Mouse (Mus musculus): ENCODE measurements around the gene Gm20824. TPM values are rescaled to one million over a fixed set of nuclear protein-coding genes. Genes with fewer than 3 reads are reported as not detected.
"Not testable (repeated sequence)": the region's sequence is repeated elsewhere in the genome, so short reads cannot be mapped to it uniquely, and the experiment has no call there.

Gm20824 gene
- polyA plus RNA-seq (2015; fragmentation: Nextera tagmentation; extraction: Ambion mirVana): not detected in 2 replicates

GRCm38 (mm10) chrY:8257607-8258006 lies at the start of gene Gm20824:
Gm20824 (plus strand) TSS chrY:8257907.
- H3K27ac ChIP-seq (ENCODE audit: low read length); ATAC-seq (ENCODE audit: low read depth); H3K9me3 ChIP-seq (replicated peaks; ENCODE audit: control insufficient read depth, low read length); H3K4me1 ChIP-seq (ENCODE audit: control insufficient read depth, low read depth, low read length); H3K36me3 ChIP-seq (ENCODE audit: control insufficient read depth, insufficient read depth); H3K9ac ChIP-seq (ENCODE audit: low read depth, low read length); H3K4me3 ChIP-seq (ENCODE audit: low read depth, low read length); H3K4me2 ChIP-seq (ENCODE audit: low read depth, low read length); H3K27me3 ChIP-seq (ENCODE audit: control insufficient read depth, insufficient read depth, low read depth, low read length): not testable (repeated sequence)
- no CpG with 5 or more reads among the region's 6 CpGs for WGBS (ENCODE audit: insufficient replicate concordance)

Other genes starting within 250 kb of the Gm20824 start
- gene Gm20825, start 186.4 kb upstream of the Gm20824 start, polyA plus RNA-seq (2015; fragmentation: Nextera tagmentation; extraction: Ambion mirVana): not detected in 2 replicates

Measured in liver, embryonic 16.5 days (tissue).